Mouse (Mus musculus): ENCODE results near the gene Ifi47. TPM values are rescaled to one million over a fixed set of nuclear protein-coding genes. Genes with fewer than 3 reads are reported as not detected.
"Not testable (repeated sequence)": the region's sequence is repeated elsewhere in the genome, so short reads cannot be mapped to it uniquely, and the experiment has no call there.

The Ifi47 gene
- polyA plus RNA-seq (2014; fragmentation: Nextera tagmentation; extraction: Ambion mirVana): 1.8 and 2.4 TPM in 2 replicates

GRCm38 (mm10) chr11:49076001-49076757 is at the start of gene Ifi47:
Ifi47 (plus strand) TSS chr11:49076587.
- H3K4me1 ChIP-seq (ENCODE audit: control insufficient read depth, insufficient read depth, low read length); H3K36me3 ChIP-seq (ENCODE audit: control insufficient read depth, insufficient read depth, low read length); H3K9ac ChIP-seq (ENCODE audit: low read depth, low read length); H3K27me3 ChIP-seq (replicated peaks; ENCODE audit: control insufficient read depth, insufficient read depth, low read length); H3K9me3 ChIP-seq (ENCODE audit: control insufficient read depth, low read length); H3K4me3 ChIP-seq (ENCODE audit: low read depth, low read length); H3K4me2 ChIP-seq (ENCODE audit: low read depth, low read length); ATAC-seq (ENCODE audit: low read depth): not testable (repeated sequence)
- peak within 1 kb of the TSS; percentile 3; the same call in 1 of the 2 replicates for H3K27ac ChIP-seq (replicated peaks; ENCODE audit: low read depth, low read length)
- WGBS: 58% methylated on average over 6 of the region's 6 CpGs
- DNase-seq (ENCODE audit: low spot score): peak; percentile 30

DNA sequence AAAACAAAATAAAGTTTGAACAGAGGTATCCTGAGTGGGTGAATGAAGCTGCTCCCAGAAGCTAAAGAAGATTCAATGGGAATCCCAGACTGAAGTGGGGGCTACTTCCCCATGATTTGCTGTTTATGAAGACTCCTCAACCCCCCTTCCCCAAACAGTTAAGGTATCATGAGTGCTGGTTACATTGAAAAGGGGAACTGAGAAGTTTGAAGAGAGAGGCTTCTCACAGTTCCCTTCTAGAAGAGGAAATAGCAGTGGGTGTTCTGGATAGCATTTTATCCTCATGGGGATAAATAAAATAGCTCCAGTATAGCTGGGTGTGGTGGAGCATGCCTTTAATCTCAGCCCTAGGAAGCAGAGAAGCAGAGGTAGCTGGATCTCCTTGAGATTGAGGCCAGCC is 26.3 kb upstream of the Ifi47 start:
- not testable (repeated sequence) for H3K4me1 ChIP-seq (ENCODE audit: control insufficient read depth, insufficient read depth, low read length); H3K27ac ChIP-seq (replicated peaks; ENCODE audit: low read depth, low read length); H3K9ac ChIP-seq (ENCODE audit: low read depth, low read length); H3K36me3 ChIP-seq (ENCODE audit: control insufficient read depth, insufficient read depth, low read length); H3K4me3 ChIP-seq (ENCODE audit: low read depth, low read length); DNase-seq (ENCODE audit: low spot score); H3K4me2 ChIP-seq (ENCODE audit: low read depth, low read length); H3K9me3 ChIP-seq (ENCODE audit: control insufficient read depth, low read length); ATAC-seq (ENCODE audit: low read depth); H3K27me3 ChIP-seq (replicated peaks; ENCODE audit: control insufficient read depth, insufficient read depth, low read length)

GRCm38 (mm10) chr11:49051093-49051891 is 25.1 kb upstream of the Ifi47 start, which contains the start of gene 9930111J21Rik2:
9930111J21Rik2 (minus strand) TSS chr11:49051242.
- H3K36me3 ChIP-seq (ENCODE audit: control insufficient read depth, insufficient read depth, low read length); H3K9me3 ChIP-seq (ENCODE audit: control insufficient read depth, low read length); H3K4me1 ChIP-seq (ENCODE audit: control insufficient read depth, insufficient read depth, low read length); H3K4me3 ChIP-seq (ENCODE audit: low read depth, low read length); ATAC-seq (ENCODE audit: low read depth); H3K27me3 ChIP-seq (replicated peaks; ENCODE audit: control insufficient read depth, insufficient read depth, low read length); H3K9ac ChIP-seq (ENCODE audit: low read depth, low read length); H3K27ac ChIP-seq (replicated peaks; ENCODE audit: low read depth, low read length); DNase-seq (ENCODE audit: low spot score); H3K4me2 ChIP-seq (ENCODE audit: low read depth, low read length): not testable (repeated sequence)
- 85% methylated on average over 1 of the region's 6 CpGs for WGBS

GRCm38 (mm10) chr11:49051894-49052293 is 24.5 kb upstream of the Ifi47 start:
- WGBS: no CpG with 5 or more reads among the region's 5 CpGs
- not testable (repeated sequence) for H3K27me3 ChIP-seq (replicated peaks; ENCODE audit: control insufficient read depth, insufficient read depth, low read length); H3K4me2 ChIP-seq (ENCODE audit: low read depth, low read length); DNase-seq (ENCODE audit: low spot score); H3K9me3 ChIP-seq (ENCODE audit: control insufficient read depth, low read length); ATAC-seq (ENCODE audit: low read depth); H3K9ac ChIP-seq (ENCODE audit: low read depth, low read length); H3K27ac ChIP-seq (replicated peaks; ENCODE audit: low read depth, low read length); H3K36me3 ChIP-seq (ENCODE audit: control insufficient read depth, insufficient read depth, low read length); H3K4me3 ChIP-seq (ENCODE audit: low read depth, low read length); H3K4me1 ChIP-seq (ENCODE audit: control insufficient read depth, insufficient read depth, low read length)

DNA sequence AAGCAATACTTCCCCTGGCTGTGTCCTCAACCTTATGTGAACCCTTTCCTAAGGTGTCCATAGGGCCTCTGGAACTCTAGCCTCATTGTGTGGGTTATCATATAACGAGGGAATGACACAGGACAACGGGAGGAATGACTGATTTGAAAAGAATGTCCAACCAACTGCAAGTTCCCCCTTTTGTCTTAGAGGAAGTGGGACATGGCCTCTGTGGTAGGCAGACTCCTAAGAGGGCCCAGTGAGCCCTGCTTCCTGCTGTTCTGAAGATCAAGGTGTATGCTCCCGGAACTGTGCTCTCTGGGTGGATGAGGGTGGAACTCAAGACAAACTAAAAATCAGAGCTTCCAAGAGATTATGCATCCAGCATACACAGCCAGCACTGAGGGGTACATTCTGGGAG is 16.3 kb upstream of the Ifi47 start:
- not testable (repeated sequence) for H3K4me3 ChIP-seq (ENCODE audit: low read depth, low read length); H3K27me3 ChIP-seq (replicated peaks; ENCODE audit: control insufficient read depth, insufficient read depth, low read length); H3K4me2 ChIP-seq (ENCODE audit: low read depth, low read length); ATAC-seq (ENCODE audit: low read depth); H3K36me3 ChIP-seq (ENCODE audit: control insufficient read depth, insufficient read depth, low read length); H3K9me3 ChIP-seq (ENCODE audit: control insufficient read depth, low read length); DNase-seq (ENCODE audit: low spot score); H3K4me1 ChIP-seq (ENCODE audit: control insufficient read depth, insufficient read depth, low read length); H3K9ac ChIP-seq (ENCODE audit: low read depth, low read length); H3K27ac ChIP-seq (replicated peaks; ENCODE audit: low read depth, low read length)
- 66% methylated on average over 2 of the region's 3 CpGs for WGBS

GRCm38 (mm10) chr11:49061865-49062264 is 14.5 kb upstream of the Ifi47 start:
- WGBS: 65% methylated on average over 1 of the region's 2 CpGs
- H3K36me3 ChIP-seq (ENCODE audit: control insufficient read depth, insufficient read depth, low read length); H3K9me3 ChIP-seq (ENCODE audit: control insufficient read depth, low read length); ATAC-seq (ENCODE audit: low read depth); H3K4me3 ChIP-seq (ENCODE audit: low read depth, low read length); H3K27me3 ChIP-seq (replicated peaks; ENCODE audit: control insufficient read depth, insufficient read depth, low read length); H3K27ac ChIP-seq (replicated peaks; ENCODE audit: low read depth, low read length); H3K4me1 ChIP-seq (ENCODE audit: control insufficient read depth, insufficient read depth, low read length); DNase-seq (ENCODE audit: low spot score); H3K4me2 ChIP-seq (ENCODE audit: low read depth, low read length); H3K9ac ChIP-seq (ENCODE audit: low read depth, low read length): not testable (repeated sequence)

DNA sequence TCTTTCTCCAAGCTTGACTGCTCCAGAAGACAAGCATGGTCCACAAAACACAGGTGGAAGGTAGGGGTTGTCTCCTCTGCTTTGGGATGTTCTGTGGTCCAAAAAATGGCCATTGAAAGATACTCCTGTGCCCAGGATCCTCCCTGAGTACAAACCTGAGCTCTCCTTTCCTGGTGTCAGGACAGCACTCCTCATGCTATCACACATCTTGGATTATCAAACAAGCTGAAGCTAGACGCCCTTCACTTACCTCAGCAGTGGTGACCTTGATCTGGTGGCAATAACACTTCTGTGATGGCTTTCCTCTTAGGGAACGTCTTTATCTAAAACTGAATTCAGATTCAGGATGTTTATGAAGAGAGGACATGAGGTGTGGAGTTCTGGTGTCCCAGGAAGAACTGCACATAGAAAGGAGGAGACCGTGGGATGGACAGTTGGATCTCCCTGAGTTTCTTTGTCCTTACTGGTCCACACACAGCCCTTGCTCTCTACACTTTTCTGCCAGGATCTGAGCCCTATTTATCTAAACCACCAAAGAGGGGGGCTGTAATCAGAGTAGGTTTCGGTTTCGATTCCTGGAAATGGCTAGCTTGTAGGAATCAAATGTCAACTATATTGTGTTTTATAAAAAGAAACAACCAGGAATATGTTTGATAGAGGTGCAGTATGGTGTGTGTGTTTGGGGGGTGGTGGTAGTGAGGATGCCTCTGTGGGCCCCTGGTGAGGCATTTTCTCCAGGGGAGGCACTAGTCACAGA is 12.5 kb upstream of the Ifi47 start, which contains the start of gene Tgtp2:
Tgtp2 (minus strand) TSS at position 494 of the 757 bp plus-strand sequence.
- H3K9ac ChIP-seq (ENCODE audit: low read depth, low read length); H3K36me3 ChIP-seq (ENCODE audit: control insufficient read depth, insufficient read depth, low read length); DNase-seq (ENCODE audit: low spot score); ATAC-seq (ENCODE audit: low read depth); H3K27me3 ChIP-seq (replicated peaks; ENCODE audit: control insufficient read depth, insufficient read depth, low read length); H3K4me2 ChIP-seq (ENCODE audit: low read depth, low read length); H3K27ac ChIP-seq (replicated peaks; ENCODE audit: low read depth, low read length); H3K4me3 ChIP-seq (ENCODE audit: low read depth, low read length); H3K4me1 ChIP-seq (ENCODE audit: control insufficient read depth, insufficient read depth, low read length); H3K9me3 ChIP-seq (ENCODE audit: control insufficient read depth, low read length): not testable (repeated sequence)
- 78% methylated on average over 5 of the region's 5 CpGs for WGBS

DNA sequence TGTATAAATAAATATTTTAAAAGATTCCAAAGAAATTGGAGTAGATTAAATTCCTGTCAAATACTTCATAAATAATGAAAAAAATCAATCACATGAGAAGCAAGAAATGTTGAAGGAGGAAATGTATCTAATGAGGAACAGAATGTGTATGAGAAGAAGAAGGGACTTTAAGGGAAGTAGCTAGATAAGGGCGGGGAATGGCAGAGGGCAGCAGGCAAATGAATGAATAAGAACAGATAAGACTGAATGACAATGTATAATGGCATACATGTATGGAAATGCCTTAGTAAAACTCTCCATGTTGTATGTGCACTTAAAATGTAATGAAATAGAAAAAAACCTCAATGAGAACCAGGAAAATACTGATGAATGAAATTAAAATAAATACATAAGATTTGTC is 8.0 kb upstream of the Ifi47 start:
- no peak for ATAC-seq (ENCODE audit: low read depth)
- Histone ChIP-seq H3K4me1 (ENCODE audit: control insufficient read depth, insufficient read depth, low read length) (no peaks in the 10 kb centered on the region), H3K9ac (ENCODE audit: low read depth, low read length) (no peak overlapping the region), H3K27me3 (replicated peaks; ENCODE audit: control insufficient read depth, insufficient read depth, low read length) (no peaks in the 10 kb centered on the region), H3K4me3 (ENCODE audit: low read depth, low read length) (no peak overlapping the region), H3K36me3 (ENCODE audit: control insufficient read depth, insufficient read depth, low read length) (no peaks in the 10 kb centered on the region), H3K27ac (replicated peaks; ENCODE audit: low read depth, low read length) (no peak overlapping the region), H3K9me3 (ENCODE audit: control insufficient read depth, low read length) (no peaks in the 10 kb centered on the region), H3K4me2 (ENCODE audit: low read depth, low read length) (no peak overlapping the region)
- no peak for DNase-seq (ENCODE audit: low spot score)
- WGBS: 79% methylated on average over 1 of the region's 1 CpGs

Measured in embryonic facial prominence, embryonic 14.5 days (tissue).